Mouse (Mus musculus) natural killer cell, adult 2 months (primary cell): Measurements from ENCODE around the gene Fgf8.

Experiments
- DNase-seq, 2 experiments: peaks; one replicate each; pipeline ENCODE4 v3.0.0; 2022; ENCODE audit warnings: low spot score in 2 of 2

Fgf8 gene

DNA sequence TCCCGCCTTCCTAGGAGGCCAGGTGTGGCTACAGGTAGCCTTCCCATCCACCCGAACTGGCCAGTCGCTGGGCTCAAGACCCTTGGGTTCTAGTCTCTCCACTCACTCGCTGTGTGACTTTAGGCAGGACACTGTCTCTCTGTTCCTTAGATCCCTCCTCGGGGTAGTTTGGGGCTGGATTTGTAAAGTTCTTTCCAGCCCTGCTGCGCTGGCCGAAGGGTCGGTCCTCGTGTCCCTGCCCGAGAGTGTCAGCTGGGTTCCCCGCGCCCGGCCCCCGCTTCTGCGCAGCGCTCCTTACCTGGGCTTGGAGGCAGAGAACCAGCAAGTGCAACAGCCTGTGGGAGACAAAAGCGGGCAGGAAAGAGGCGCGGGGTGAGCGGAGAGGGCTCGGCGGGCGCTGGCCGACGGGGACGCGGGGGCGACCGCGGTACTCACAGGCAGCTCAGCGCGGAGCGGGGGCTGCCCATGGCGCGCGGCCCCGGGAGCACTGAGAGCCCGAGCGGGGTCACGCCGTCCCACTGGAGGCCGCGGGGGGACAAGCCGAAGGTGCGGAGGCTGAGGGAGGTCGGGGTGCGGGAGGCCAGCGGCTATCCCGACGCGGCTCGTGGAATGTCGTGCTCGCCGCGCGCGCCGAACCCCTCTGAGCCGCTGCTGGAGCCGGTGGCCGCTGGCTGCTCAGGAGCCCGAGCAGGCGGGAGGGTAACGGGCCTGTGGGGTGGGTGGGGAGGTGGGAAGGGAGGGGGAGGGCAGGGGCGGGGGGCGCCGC, at the start of gene Fgf8:
Gene Fgf8, minus strand, starts transcription at position 698 of the 766 bp plus-strand sequence.
- DNase-seq, result no peak

DNA sequence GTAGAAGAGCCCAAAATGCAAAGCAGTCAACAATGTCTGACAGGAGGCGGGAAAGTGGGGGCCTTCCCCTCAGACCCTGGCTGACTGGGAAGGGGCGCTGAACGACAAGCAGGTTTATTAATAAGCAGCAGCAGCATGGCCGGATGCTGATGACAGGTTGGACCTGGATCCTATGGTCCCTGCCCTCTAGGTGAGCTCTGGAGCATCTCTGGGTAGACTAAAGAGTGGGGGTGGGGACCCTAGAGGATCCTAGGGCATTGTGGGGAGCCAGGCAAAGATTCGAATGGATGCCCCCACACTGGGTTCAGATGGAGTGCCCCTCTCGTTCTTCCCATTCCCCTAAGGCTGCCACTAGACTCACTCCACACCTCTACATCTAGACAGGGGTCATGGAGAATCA, 49.7 kb upstream of the Fgf8 start:
- DNase-seq, result no peak

DNA sequence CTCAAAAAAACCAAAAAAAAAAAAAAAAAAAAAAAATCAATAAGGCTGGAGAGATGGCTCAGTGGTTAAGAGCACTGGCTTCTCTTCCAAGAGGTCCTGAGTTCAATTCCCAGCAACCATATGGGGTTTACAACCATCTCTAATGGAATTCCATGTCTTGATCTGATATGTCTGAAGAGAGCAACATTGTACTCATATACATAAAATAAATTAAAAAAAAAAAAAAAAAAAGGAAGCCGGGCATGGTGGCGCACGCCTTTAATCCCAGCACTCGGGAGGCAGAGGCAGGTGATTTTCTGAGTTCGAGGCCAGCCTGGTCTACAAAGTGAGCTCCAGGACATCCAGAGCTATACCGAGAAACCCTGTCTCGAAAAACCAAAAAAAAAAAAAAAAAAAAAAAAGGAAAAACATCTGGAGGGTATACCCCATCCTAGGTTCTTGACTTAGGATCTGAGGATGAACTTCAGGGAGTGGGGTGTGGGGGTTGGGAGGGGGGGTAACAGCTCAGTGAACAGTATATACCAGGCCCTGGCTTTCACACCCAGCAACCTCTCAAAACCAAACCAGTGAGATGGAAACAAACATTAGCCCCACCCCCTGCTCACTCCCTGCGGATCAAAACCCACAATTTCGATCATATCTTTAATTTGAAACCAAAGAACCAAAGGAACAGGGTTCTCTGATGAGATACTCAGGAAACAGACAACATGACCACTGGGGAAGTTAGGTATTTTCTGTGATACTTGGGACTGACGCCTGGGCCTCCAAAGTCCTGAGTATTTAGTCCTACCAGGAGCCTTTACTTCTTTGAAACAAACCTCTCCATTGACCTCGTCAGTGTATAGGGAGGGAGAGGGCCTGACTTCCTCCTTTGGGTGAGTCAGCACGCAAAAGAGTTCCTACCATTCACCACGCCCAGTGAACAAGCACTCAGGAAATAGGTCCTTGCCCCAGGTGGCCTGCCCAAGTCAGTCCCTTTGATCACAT, 47.5 kb upstream of the Fgf8 start:
- peak; percentile 47 to 59 for DNase-seq

DNA sequence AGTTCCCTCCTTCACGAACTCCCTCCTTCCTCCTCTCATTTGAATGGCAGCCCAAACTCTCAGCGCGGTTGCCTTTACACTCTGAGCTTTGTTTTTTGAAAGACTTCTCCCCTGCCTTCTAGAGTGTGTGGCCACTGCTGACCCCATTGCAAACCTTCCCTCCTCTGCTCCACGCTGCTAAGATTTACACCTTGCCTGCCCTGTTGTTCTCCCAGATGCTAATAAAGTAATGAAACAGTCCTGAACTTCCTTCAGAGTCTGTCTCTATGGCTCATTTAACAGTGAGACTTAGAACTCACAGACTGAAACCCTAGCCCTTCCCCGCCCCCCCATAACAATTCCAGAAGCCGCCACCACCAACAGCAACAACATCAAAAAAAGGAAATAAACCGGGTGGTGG, 46.6 kb upstream of the Fgf8 start:
- DNase-seq, result no peak

DNA sequence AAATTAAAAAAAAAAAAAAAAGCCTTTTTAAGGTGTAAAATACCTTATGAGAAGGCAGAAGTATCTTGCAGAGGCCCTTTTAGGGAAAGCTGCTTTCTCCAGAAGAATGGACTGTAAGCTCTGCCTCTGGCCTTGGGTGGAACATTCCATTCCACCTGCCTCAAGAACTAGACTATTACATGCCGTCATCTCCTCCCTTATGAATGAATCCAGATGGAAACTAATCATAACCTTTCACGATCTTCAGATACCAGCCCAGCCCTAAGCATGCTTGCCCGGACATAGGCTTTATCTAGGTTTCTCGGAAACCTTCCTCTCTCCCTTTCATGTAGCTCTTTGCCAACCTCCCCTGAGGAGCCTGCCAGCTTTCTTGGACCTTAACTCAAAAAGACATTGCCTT, 45.6 kb upstream of the Fgf8 start:
- no peak for DNase-seq

DNA sequence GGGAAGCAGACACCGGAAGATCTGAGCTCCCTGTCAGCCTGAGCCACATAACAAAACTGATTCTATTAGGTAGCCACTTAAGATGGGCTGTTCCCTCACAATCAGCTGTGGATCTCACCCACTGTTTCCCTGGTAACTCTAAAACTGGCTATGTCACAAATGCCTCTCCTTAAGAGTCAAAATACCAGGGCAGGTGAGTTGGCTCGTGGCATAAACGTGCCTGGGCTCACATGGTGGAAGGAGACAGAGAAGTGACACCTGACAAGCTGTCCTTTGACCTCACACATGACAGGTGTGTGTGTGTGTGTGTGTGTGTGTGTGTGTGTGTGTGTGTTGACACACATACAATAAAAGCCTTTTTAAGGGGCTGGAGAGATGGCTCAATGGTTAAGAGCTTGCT, 44.7 kb upstream of the Fgf8 start:
- no peak for DNase-seq

DNA sequence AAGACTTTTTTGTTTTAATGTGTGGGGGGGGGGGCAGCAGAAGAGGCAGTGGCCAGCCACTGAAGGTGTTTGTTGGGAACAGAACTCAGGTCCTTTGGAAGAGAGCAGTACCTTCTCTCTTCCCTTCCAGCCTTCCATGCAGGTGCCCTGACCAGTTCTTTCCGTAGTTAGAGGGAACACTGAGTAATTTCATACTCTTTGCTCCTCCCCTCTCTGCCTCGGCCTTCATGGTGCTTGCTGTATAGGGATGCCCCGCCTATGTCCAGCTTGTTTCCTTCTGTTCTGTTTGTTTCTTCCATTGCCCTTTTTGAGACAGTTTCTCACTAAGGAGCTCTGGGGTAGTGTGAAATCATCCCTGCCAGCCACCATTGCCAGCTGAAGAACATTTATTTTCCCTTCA, 42.8 kb upstream of the Fgf8 start:
- DNase-seq, result no peak

DNA sequence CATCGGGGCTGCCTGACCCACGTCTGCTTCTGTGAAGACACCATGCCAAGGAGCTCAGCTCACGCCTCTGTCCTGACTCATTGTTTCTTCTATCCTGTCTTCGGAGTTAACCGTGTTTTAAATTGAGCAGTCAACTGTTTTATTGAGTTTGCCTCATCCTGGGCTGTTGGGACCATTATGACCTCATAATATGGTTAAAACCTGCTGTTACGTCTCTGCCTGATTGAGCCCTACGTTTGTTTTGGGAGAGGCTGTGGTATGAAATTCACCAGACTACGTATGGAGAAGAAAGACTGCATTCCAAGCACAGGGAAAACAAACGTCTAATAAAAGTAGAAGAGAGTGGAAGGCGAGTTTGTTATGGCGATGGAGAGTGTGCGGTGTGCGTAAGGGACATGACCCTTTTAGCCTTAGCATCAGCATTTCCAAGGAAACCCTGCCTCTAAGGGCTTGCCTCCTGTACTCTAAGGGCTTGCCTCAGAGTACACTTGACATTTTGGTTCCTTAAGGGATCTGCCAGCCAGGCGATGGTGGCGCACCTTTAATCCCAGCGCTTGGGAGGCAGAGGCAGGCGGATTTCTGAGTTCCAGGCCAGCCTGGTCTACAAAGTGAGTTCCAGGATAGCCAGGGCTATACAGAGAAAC, 41.3 kb upstream of the Fgf8 start:
- DNase-seq, result no peak

DNA sequence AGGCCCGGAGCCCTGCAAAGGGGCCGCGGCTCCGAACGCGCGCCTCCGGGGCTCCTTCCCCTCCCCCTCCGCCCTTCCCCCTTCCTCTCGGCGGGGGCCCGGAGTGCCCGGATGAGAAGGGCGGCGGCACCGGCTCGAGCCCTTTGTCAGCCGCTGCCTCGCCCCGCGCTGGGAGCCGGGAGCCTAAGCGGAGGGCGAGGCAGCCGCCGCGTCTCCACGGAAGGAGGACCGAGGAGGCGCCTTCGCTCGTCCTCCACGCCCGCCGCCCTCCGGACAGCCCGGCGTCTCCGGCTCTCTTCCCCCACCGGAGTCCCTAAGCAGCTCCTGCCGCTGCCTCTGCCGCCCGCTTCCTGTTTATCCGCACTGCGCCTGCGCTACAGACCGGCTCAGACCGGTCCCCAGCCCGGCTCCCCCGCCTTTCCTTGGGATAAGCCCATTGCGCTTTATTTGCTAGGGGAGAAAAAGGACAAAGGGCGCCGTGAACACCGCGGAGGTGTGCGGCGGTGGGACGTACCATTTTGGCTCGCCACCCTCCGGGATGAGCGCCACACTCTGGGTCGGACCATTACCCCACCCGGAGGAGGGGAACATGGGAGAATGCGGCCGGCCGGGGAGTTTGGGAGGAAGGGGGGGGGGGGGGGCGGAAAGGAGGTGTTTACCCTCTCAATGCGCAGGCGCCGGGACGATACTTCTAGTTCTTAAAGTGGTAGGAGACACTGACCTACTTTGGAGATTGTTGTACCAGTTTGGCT, 40.6 kb upstream of the Fgf8 start, which contains the start of gene Mgea5:
Gene Mgea5, minus strand, starts transcription at position 657 of the 752 bp plus-strand sequence.
- peak; percentile 98 for DNase-seq

DNA sequence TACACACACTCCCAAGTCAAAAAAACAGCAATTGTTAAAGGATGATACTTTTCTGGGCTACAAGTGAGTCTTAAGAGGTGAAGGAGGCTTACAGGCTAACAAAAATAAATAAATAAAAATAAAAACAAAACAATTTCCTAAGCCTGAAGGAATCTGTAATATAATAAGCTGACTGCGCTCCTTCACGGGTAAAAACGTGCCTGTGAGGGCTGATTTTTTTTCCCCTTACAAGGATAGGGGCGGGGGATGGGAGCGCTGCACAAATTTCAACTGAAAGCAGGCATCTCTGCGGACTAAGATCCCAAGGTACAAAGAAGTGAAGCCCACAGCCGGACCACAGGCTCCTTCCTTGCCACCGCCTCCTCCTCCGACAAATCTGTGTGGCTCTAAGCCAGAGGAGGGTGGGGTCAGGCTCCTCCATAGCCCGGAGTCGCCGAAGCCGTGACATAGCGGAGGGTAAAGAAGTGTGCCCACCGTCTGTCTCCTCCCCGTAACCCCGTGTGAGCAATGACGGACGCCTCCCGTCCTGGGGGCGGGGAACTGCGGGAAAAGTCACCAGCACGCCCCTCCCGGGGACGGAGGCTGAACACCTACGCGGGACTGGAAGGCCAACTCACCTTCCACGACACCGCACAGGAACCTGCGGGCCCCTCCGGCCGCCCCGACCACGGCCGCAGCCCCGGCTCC, 39.7 kb upstream of the Fgf8 start:
- DNase-seq, result peak; percentile 46 to 54

DNA sequence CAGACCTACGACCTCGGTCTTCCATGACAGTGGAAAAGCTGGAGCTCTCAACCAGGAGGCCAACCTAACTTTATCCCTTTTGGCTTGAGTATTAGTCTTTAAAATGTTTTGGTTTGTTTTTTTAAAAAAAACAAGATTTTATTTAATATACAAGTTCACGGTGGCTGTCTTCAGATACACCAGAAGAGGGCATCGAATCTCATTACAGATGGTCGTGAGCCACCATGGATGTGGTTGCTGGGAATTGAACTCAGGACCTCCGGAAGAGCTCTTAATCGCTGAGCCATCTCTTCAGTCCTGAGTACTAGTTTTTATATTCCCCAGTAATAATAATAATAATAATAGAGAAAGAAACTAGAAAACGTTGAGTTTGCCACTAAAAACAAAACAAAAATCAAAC, 39.0 kb upstream of the Fgf8 start:
- DNase-seq, result no peak

DNA sequence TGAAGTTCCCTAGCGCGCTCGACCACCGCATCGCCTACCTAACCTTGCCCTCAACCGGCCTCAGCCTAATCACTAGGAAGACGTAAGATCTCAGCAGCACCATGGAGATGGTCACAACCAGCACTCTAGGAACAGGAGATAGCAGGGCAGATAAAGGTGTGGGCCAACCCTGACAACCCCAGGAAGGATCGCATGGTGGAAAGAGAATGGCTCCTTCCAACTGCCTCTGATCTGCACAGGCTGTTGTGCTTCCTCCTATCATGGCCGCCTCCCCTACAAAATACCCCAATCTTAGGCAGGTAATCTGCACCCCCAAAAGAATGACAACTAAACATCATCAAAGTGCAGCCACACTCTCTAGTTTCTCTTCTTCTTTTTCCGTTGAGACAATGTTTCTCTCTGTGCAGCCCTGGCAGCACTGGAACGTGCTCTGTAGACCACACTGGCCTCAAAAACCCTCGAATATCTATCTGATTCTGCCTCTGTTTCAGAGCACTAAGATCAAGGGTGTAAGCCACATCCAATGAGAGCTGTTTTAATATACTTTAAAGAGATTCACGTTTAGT, 37.7 kb upstream of the Fgf8 start:
- DNase-seq, result peak in 1 of 2 experiments; percentile 11

DNA sequence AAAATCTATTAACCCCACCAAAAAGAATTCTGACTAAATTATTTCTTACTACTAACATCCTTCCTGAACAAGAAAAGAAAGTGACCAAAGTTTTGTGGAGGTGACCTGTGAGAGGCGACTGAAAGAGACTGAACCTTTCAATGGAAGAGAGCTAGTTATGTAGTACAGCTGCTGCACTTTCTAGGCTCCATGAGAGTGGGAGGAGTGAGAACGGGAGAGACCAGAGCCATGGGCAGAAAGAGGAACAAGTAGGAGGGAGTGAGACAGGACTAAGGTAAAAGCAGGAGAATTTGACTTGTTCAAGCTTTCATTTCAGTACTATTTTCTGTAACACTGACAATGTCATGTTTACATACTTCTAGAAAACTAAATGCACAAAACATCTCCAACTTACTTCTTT, 32.8 kb upstream of the Fgf8 start:
- DNase-seq, result no peak

DNA sequence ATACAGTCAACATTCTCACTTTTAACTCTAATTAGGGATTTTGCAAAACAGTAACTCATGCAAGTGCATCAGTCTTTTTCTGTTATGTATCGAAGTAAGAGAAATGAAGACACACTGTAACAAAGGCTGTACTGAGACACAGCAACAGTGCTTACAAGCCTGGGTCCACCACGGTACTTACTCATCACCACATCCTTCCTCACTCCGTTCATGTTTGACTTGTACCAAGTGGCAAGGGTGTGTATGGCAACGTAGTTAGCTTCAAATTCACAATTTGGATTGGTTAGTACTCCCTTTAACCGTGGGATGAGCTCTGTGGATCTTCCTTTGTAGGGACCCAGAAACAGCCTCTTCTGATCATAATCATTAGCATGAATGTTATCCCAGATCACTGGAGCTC, 28.8 kb upstream of the Fgf8 start:
- no peak for DNase-seq

DNA sequence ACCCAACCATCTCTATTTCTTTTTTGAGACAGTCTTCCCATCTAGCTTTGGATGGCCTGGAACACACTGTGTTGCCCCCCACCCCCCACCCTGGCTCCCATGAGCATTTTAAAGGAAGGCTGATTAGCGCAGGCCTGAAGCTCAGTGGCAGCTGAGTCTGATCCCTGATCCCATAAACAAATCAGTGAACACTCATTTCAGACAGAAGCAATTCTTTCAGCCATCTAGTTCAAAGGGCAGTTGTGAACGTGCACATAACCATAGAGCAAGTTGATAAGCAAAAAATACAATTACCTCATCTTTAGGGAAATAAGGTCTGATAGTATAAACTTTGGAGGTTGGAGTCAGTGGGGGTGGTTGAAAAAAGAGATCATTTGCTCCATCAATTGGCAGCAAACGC, 18.1 kb upstream of the Fgf8 start:
- no peak for DNase-seq

DNA sequence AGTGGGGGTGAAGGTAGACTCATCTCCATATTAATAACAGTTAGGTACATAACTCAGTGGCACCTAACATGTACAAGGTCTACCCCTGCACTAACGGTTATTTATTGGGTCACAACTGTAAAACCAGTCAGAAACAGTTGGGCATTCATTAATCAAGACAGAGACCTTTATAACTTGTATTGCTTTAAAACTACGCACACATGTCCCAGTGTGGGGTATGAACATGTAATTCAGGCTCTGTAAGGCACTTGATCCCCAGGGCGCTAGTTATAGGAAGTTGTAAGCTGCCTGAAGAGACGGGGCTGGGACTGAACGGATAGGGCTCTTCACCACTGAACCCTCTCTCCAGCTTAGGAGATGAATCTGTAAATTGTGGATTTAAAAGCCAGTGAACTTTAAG, 16.0 kb upstream of the Fgf8 start:
- DNase-seq, result no peak

DNA sequence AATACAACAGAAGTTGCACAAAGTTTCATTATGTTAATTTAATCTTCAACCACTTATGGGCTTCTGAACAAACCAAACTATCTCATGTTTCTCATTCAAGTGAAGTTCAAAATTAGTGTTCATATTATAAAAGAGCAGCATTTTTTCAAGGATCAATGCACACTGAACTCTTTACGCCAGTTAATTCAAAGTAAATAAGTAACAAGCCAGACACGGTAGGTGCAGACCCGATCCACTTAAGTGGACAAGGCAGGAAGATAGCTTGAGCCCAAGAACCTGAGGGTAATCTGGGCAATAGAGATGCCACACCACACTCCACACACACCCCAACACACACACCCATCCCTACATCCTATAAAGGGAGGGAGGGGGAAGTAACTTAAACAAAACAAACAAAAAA, 10.8 kb upstream of the Fgf8 start:
- DNase-seq, result no peak

DNA sequence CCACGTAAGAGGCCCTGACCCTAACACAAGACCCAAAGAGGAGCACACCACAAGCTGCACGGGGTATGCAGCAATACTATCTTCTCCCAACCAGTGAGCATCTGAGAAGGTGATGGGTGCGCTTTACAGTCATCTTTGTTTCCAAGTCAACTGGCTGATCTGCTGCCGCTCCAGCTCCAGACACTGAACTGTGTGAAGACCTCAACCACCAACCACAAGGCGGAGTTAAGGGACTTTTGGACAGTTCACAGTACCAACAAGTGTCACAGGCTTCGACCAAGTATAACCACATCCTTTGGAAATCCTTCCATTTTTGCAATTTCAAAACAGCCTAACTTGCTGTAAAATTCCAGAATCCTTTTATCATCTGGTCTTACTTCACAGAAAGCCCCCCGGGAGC, 9.2 kb upstream of the Fgf8 start:
- DNase-seq, result peak; percentile 59 to 74

DNA sequence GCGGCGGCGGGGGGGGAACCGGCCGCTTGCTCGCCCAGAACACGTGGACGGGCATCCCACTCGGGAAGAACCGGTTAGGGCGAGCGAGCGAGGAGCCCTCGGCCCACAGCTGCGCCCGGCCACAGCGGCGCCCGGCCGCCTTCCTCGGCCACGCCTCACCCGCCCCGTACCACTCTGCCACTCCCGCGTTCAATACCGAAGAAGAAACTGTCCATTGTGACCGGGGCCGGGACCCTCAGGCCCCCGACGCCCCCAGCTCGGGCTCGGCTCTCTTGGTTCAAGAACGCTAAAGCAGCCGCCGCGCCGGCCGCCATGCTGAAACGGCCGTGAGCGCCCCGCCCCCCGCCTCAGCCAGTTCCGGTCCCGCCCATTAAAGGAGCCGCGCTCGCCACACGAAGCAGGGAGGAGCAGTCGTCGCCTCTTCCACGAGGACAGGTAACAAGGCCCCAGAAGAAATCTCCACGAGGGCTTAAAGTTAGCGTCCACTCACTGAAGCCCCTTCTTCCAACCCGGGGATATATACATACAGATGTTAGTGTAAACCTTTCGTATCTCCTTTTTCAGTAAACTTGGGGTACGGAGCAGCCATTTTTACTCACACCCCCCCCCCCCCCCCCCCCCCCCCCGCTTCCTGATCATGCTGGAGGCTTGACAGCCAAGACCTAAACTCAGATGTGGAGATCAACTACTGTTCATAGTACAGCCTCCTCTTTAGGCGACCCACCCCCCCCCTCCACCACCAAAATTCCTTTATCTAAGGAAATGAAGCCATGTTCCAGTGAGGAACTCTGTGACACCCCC, 6.7 kb upstream of the Fgf8 start, which contains the start of gene Npm3:
Gene Npm3, minus strand, starts transcription at position 349 of the 801 bp plus-strand sequence.
- peak; percentile 77 to 82 for DNase-seq
